Mouse (Mus musculus) liver, embryonic 16.5 days (tissue): ENCODE data around the gene Rhot1. TPM values are rescaled to one million over a fixed set of nuclear protein-coding genes. Genes with fewer than 3 reads are reported as not detected.
A peak's percentile ranks its signal among the peaks of the same experiment; 100 is the strongest.
"Not testable (repeated sequence)": the region's sequence is repeated elsewhere in the genome, so short reads cannot be mapped to it uniquely, and the experiment has no call there.

ENCODE experiments used
- ATAC-seq: fragments of 200-750 bp; cut with Nextera tagmentation; 2 replicates; pipeline ENCODE4 v1.8.0; 2017; ENCODE audit warnings: low read depth, mild to moderate bottlenecking, moderate number of reproducible peaks, moderate library complexity
- H3K27ac ChIP-seq: fragments of 300-500 bp; sonication (generic); 2 replicates; pipeline ENCODE4 v1.5.1; 2014; ENCODE audit warnings: mild to moderate bottlenecking, low read length
- H3K27me3 ChIP-seq: fragments of 300-500 bp; sonication (generic); 2 replicates; pipeline ENCODE4 v1.6.1; 2014; ENCODE audit warnings: low read depth, low read length, mixed read lengths; ENCODE audit not compliant: control insufficient read depth, insufficient read depth
- H3K36me3 ChIP-seq: fragments of 300-500 bp; sonication (generic); 2 replicates; pipeline ENCODE4 v1.6.1; 2014; ENCODE audit warnings: mild to moderate bottlenecking; ENCODE audit not compliant: control insufficient read depth, insufficient read depth
- H3K4me1 ChIP-seq: fragments of 300-500 bp; sonication (generic); 2 replicates; pipeline ENCODE4 v1.6.1; 2014; ENCODE audit warnings: low read depth, low read length, mixed read lengths; ENCODE audit not compliant: control insufficient read depth
- H3K4me2 ChIP-seq: fragments of 300-500 bp; sonication (generic); 2 replicates; pipeline ENCODE4 v1.6.1; 2014; ENCODE audit warnings: low read depth, low read length, mixed read lengths
- H3K4me3 ChIP-seq: fragments of 300-500 bp; sonication (generic); 2 replicates; pipeline ENCODE4 v1.5.1; 2014; ENCODE audit warnings: low read depth, mild to moderate bottlenecking, low read length
- H3K9ac ChIP-seq: fragments of 300-500 bp; sonication (generic); 2 replicates; pipeline ENCODE4 v1.6.1; 2014; ENCODE audit warnings: low read depth, low read length
- H3K9me3 ChIP-seq: fragments of 300-500 bp; sonication (generic); replicated peaks from 2 replicates; pipeline ENCODE4 v1.6.1; 2016; ENCODE audit warnings: low read length; ENCODE audit not compliant: control insufficient read depth
- WGBS: fragments of 180-500 bp; shearing (Covaris S2); extraction: QIAGEN DNeasy Blood & Tissue Kit; methylation state at CpG from one replicate; pipeline ENCODE4 v1.1.7; 2014; ENCODE audit not compliant: insufficient replicate concordance; 5-methylcytosine and 5-hydroxymethylcytosine counted together
- polyA plus RNA-seq: library from polyadenylated mRNA; unstranded; fragments of >200 nt; fragmentation: Nextera tagmentation; extraction: Ambion mirVana; gene quantifications from 2 replicates; pipeline ENCODE4 v1.2.1, GENCODE M21; 2015

Gene Rhot1
- polyA plus RNA-seq, 1 experiment from 2014 or later, result 19.6 TPM

DNA sequence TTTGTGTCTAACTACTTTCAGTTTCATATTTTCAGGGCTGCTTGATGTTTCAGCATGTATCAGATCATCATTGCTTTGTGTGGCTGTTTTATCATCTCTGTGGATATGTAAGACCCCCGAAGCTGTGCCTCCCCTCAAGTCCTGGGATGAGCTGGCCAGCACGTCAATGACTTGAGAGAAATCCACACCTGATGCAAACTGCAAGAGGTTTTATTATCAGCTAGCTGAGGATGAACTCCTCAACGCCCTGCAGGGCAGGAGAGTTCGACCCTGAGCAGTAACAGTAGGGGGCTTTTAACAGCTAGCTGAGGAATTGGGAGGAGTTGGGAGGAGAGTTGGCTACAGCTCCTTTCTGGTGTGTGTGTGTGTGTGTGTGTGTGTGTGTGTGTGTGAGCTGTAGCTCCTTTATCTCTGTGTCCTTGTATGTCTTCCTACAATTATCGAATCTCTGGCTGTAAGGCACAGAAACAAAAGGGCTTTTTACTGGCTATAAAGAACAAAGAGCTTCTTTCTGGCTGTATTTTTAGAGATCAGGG, 23.3 kb upstream of the Rhot1 start:
- not testable (repeated sequence) for H3K36me3 ChIP-seq, H3K9me3 ChIP-seq, H3K4me1 ChIP-seq, ATAC-seq, H3K9ac ChIP-seq, H3K27me3 ChIP-seq, H3K27ac ChIP-seq, H3K4me3 ChIP-seq
- 0 out of 2 replicates have a peak overlapping the region, but pooled peaks have one; percentile 66 for H3K4me2 ChIP-seq
- WGBS, result 75% methylated on average over 5 of the region's 5 CpGs

DNA sequence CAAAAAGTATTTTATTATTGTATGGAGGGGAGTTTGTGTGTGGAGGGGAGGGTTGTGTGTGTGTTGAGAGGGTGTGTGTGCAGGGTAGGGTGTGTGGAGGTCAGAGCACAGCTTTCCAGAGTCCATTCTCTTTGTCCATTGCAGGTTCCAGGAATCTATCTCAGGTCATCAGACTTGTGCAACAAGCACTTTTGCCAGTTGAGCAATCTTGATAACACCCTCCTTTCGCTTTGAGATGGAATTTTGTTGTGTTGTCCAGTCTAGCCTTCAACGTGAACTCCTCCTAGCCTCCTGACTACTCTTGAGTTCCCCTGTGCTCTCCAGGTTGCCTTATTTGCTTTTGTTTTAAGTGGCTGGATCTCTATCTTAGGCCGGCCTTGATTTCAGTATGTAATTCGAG, 18.5 kb upstream of the Rhot1 start:
- H3K27me3 ChIP-seq, result no peaks in the 10 kb centered on the region
- H3K9me3 ChIP-seq, result no peaks in the 10 kb centered on the region
- H3K9ac ChIP-seq, result no peak overlapping the region
- H3K4me3 ChIP-seq, result no peak overlapping the region
- H3K4me2 ChIP-seq, result no peak overlapping the region
- WGBS, result 58% methylated on average over 4 of the region's 4 CpGs
- peaks cover 5% of the 10 kb centered on the region; the same call in 1 of the 2 replicates for H3K36me3 ChIP-seq
- peak; percentile 83 for ATAC-seq
- H3K4me1 ChIP-seq, result peaks cover 2% of the 10 kb centered on the region; the same call in 1 of the 2 replicates
- H3K27ac ChIP-seq, result peak overlapping the region; percentile 26; the same call in 1 of the 2 replicates

DNA sequence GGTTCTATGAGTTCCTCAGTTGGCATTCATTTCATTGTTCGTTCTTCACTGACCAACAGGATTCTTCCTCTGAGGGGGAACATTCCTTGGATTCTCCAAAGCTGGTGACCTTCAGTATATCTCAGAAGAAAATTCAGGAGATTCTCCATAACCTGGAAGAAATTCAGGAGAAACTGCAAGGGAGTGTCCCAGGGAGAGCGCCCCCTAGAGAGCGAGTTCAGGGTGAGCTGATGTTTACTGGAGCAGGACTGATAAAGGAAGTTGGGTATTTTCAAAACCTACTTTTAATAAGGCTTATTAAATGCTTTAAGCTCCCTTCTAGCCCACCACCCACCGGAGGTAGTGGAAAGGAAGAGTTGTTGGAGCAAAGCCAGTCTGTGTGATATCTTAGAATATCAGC, 15.0 kb upstream of the Rhot1 start:
- Histone ChIP-seq H3K9me3 (no peaks in the 10 kb centered on the region), H3K4me3 (no peak overlapping the region), H3K9ac (no peak overlapping the region), H3K4me1 (peaks cover 2% of the 10 kb centered on the region; the same call in 1 of the 2 replicates), H3K27me3 (no peaks in the 10 kb centered on the region), H3K27ac (no peak overlapping the region), H3K36me3 (peaks cover 5% of the 10 kb centered on the region; the same call in 1 of the 2 replicates), H3K4me2 (no peak overlapping the region)
- no peak for ATAC-seq
- WGBS, result 66% methylated on average over 4 of the region's 4 CpGs

DNA sequence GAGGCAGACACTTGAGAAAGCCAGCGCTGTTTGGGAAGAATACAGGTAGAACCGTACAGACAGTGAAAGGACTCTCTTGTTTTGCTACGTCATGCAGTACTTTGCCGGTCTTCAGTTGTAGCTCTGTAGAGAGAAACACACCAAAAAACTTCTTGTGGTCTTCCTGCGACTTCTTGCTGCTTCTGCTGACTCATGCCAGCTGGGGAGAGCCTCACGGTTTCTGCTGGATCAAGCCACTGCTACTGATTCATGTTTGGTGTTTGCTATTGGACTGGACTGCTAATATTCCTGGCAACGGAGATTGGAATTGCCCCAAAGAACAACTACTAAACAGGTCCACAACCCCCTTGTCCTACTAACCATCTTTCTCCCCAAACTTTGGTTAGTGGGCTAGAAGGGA, 12.5 kb upstream of the Rhot1 start:
- no peak for ATAC-seq
- WGBS, result 63% methylated on average over 7 of the region's 7 CpGs

DNA sequence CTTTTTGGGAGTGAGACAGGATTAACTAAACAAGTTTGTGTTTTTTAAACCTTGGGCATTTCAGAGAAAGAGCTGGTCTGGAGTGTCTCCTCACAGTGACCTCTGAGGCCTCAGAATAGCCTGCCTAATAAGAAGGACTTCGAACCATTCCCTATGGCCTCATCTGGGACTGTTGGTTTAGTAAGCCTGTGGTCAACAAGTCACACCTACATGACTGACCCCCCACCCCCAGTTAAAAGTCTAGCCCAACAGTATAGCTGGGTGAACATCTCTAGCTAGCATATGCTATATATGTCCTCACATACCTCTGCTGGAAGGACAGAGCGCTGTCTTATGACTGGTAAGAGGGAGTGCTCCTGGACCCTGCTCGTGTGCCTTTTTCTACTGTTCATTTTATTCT, 9.5 kb upstream of the Rhot1 start:
- peak; percentile 54 for ATAC-seq
- H3K36me3 ChIP-seq, result peaks cover 4% of the 10 kb centered on the region; the same call in 1 of the 2 replicates
- 57% methylated on average over 3 of the region's 3 CpGs for WGBS
- no peaks in the 10 kb centered on the region for H3K4me1 ChIP-seq
- no peaks in the 10 kb centered on the region for H3K9me3 ChIP-seq
- no peak overlapping the region for H3K4me3 ChIP-seq
- no peak overlapping the region for H3K27ac ChIP-seq
- H3K4me2 ChIP-seq, result no peak overlapping the region
- H3K27me3 ChIP-seq, result no peaks in the 10 kb centered on the region
- H3K9ac ChIP-seq, result no peak overlapping the region

More for the DNA sequence above, 12.5 kb upstream of the Rhot1 start:
- Histone ChIP-seq H3K36me3 (peaks cover 5% of the 10 kb centered on the region; the same call in 1 of the 2 replicates), H3K4me2 (no peak overlapping the region), H3K27ac (no peak overlapping the region), H3K4me1 (no peaks in the 10 kb centered on the region), H3K27me3 (no peaks in the 10 kb centered on the region), H3K9ac (no peak overlapping the region), H3K4me3 (no peak overlapping the region), H3K9me3 (no peaks in the 10 kb centered on the region)

DNA sequence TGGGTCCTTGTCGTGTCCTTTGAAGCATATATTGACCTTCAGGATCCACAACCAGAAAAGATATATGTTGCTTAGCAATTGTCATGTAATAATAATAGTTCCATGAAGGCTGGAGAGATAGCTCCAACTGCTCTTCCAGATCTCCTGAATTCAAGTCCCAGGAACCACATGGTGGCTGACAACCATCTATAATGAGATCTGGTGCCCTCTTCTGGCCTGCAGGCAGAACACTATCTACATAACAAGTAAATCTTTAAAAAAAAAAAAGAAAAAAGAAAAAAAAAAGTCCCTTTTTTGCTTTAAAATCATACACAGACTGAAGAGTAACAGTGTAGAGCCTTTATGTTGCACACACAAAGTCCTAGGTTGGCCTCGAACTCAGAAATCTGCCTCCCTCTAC, 9.0 kb upstream of the Rhot1 start:
- H3K9me3 ChIP-seq, result no peaks in the 10 kb centered on the region
- no peak overlapping the region for H3K27ac ChIP-seq
- H3K27me3 ChIP-seq, result no peaks in the 10 kb centered on the region
- 90% methylated on average over 2 of the region's 2 CpGs for WGBS
- H3K36me3 ChIP-seq, result no peaks in the 10 kb centered on the region
- no peak for ATAC-seq
- no peak overlapping the region for H3K4me3 ChIP-seq
- no peaks in the 10 kb centered on the region for H3K4me1 ChIP-seq
- H3K9ac ChIP-seq, result no peak overlapping the region
- H3K4me2 ChIP-seq, result no peak overlapping the region

DNA sequence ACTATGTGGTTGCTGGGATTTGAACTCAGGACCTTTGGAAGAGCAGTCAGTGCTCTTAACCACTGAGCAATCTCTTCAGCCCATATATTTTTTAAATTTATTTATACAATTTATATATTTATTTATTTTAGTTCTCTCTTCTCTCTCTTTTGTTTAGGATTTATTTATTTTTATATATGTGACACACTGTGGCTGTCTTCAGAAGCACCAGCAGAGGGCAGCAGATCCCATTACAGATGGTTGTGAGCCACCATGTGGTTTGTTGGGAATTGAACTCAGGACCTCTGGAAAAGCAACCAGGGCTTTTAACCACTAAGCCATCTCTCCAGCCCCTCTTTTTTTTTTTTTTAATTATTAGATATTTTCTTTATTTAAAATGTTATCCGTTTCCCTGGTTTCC, 8.5 kb upstream of the Rhot1 start:
- H3K36me3 ChIP-seq, result no peaks in the 10 kb centered on the region
- ATAC-seq, result no peak
- no peaks in the 10 kb centered on the region for H3K9me3 ChIP-seq
- H3K27me3 ChIP-seq, result no peaks in the 10 kb centered on the region
- H3K4me1 ChIP-seq, result no peaks in the 10 kb centered on the region
- no peak overlapping the region for H3K4me3 ChIP-seq
- H3K4me2 ChIP-seq, result no peak overlapping the region
- H3K9ac ChIP-seq, result no peak overlapping the region
- H3K27ac ChIP-seq, result no peak overlapping the region
- WGBS, result 60% methylated on average over 1 of the region's 1 CpGs

DNA sequence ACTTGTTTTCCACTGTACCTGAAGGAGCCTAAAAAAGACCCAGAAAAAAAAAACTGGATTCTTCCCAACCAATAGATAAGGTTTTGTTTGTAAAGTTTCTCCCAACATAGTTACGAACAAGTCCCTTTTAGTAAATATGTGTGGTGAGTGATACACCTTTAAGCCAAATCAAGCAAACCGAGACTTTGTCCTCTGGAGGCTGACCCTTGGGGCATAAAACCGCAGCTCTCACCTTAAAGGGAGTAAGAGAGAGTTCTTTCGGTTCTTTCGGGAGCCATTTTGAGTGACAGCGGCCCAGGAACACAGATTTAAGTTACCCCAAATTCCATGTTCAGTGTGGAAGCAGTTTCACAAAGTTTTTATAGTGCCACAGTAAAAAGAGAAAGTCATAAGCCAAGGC, 6.5 kb upstream of the Rhot1 start:
- H3K36me3 ChIP-seq, result no peaks in the 10 kb centered on the region
- no peak overlapping the region for H3K9ac ChIP-seq
- no peak overlapping the region for H3K4me2 ChIP-seq
- peak; percentile 37; the same call in 1 of the 2 replicates for ATAC-seq
- no peak overlapping the region for H3K4me3 ChIP-seq
- no peaks in the 10 kb centered on the region for H3K9me3 ChIP-seq
- WGBS, result 59% methylated on average over 6 of the region's 6 CpGs
- H3K4me1 ChIP-seq, result no peaks in the 10 kb centered on the region
- H3K27ac ChIP-seq, result peak overlapping the region; percentile 45
- H3K27me3 ChIP-seq, result no peaks in the 10 kb centered on the region

DNA sequence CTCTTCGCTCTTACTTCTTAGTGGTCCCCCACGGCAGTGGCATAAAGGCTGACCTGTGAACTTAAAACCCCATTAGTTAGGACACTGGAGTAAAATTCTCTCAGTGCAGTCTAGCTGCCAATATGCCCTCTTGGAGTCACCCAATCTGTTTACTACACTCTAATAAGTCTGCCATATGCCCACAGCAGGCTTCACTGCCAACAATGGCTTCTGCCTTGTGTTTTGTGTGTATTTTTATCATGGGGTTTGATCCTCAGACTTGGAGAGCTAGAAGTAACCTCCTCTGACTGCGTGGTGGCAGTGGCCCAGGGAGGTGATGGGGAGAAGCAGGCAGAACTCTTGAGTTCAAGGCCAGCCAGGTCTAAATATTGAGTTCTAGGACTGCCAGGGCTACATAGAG, 4.8 kb upstream of the Rhot1 start:
- no peak for ATAC-seq
- Histone ChIP-seq H3K9me3 (no peaks in the 10 kb centered on the region), H3K4me1 (peaks cover 4% of the 10 kb centered on the region), H3K27me3 (no peaks in the 10 kb centered on the region), H3K9ac (no peak overlapping the region), H3K36me3 (no peaks in the 10 kb centered on the region), H3K27ac (no peak overlapping the region), H3K4me3 (no peak overlapping the region), H3K4me2 (no peak overlapping the region)
- whole genome bisulfite sequencing, result 64% methylated on average over 3 of the region's 3 CpGs
